Mouse (Mus musculus): ENCODE data around the gene Tfam.

The Tfam gene

DNA sequence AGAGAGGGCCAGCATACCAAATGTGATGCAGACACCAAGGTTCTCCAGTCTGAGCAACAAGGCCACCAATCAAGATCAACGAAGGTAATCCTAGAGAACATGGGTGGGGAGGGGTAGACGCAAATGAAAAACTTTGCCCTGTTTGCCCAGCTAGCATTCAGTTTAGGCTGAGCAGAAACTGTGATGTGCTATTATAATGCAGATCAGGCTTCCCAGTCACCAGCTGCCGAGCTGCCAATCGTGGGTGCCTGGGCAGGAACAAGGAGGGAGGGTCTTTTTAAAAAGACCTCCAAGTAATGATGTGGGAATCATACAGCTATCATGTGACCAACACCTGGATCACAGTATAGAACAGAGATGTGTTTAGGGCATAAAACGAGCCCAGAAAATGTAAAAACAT is 15.0 kb downstream of the Tfam start:
- no peak for DNase-seq (ENCODE audit: low spot score)

DNA sequence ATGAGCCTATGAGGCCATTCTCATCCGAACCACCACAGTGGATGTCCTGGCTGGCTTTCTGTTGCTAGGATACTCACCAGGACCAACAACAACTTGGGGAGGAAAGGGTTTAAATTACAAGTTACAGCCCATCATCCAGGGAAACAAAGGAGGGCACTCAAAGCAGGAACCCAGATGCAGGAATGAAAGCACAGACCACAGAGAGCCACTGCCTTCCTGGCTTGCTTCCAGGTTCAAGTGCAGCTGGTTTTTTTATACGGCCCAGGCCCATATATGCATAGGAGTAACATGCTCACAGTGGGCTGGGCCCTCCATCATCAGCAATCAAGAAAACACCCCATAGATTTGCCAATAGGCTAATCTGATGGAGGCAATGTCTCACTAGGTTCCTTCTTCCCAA is 15.4 kb downstream of the Tfam start:
- DNase-seq (ENCODE audit: low spot score), result no peak

DNA sequence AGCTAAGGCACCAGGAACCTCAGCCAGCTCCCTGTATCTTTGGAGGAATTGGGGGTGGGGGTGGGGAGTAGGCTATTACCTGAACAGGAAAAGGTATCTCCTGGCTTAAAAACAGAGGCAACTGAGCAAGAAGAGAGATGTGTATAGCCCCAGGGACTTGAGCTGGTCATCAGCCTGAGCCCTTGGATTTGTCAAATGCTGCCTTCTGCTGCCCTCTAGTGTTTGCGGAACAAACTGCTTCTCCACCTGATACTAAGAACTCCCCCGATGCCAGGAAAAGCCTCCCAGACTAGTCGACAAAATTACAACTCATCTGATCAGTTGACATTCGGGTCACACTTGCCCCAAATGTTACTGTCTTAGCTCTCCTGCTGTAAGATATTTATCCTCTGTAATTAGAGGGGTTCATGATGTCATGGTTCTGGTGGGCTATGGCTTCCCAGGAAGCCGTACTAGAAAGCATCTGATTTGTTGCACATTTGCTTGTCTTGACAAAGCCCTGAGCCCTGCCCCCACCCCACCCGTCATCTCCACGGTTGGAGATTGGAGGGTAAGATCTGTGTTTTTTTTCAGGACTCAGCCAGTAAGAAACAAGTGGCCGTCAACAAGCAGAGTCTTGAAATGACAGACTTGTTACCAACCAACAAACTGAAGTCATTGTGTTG is 19.7 kb downstream of the Tfam start:
- peak; percentile 84 for DNase-seq (ENCODE audit: low spot score)

DNA sequence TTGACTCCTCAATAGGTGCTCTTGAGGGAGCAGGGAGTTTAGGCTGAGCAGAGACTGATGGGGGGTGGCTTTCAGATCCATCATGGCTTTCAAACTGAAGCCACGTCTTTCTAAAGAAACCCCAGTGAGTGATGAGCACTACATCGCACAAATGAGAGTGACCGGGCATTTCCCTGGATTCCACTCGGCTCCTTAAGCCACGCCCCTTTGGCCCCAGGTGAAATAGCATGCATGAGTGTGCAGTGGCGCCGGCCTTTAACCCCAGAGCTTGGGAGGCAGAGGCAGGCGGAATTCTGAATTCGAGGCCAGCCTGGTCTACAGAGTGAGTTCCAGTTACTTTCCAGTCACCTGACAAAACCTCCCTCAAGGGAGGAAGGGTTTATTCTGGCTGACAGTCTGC is 22.1 kb downstream of the Tfam start:
- no peak for DNase-seq (ENCODE audit: low spot score)

DNA sequence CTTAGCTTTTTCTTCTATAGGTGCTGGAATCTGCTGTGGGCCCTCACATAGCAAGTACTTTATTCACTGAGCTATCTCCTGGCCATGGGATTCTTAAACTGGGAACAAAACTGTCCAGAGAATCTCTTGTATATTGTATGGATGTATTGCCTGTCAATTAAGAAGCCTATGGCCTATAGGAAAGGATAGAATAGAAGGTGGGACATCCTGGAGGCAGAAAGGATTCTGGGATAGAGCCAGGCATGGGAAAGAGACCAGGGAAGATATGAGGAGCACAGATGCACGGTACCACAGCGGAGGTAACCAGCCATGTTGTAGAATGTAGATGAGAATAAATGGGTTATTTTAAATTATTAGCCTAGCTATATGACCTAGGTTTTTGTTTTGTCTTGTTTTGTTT is 36.6 kb downstream of the Tfam start:
- DNase-seq (ENCODE audit: low spot score), result no peak

DNA sequence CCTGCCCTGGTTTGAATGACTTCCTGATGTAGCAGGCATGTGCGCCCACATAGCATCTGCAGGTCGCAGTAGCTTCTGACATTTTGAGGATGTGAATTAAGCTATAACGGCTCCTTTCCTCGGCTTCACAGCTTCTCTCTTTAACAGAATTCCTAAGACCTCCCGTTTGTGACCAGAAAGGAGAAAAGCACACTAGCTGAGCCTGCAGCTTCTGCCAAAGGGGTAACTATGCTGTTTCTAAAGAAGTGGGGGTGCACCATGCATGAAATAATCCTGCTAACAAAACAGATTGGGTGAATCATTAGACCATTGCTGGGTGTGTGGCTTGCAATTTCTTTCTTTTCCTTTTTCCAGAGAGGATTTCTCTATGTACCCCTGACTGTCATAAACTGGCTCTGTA is 37.1 kb downstream of the Tfam start:
- no peak for DNase-seq (ENCODE audit: low spot score)

DNA sequence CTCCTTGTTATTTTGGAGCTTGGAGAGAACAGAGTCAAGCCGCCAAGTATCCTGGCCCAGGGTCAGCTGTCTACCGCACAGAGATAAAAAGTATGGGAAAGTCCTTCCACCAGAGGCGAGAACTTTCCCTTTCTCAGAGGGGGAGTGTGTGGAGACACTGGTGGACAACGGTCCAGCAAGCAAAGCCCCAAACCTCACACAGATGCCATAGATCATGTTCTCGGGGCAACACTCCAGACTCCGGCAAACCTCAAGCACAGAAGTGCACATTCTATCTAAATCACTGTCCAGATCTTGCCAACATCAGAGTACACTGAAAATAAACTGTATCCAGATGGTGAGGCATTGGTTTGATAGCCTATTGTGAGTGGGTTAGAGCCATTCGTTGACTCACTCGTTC is 39.4 kb downstream of the Tfam start:
- DNase-seq (ENCODE audit: low spot score), result peak; percentile 18

DNA sequence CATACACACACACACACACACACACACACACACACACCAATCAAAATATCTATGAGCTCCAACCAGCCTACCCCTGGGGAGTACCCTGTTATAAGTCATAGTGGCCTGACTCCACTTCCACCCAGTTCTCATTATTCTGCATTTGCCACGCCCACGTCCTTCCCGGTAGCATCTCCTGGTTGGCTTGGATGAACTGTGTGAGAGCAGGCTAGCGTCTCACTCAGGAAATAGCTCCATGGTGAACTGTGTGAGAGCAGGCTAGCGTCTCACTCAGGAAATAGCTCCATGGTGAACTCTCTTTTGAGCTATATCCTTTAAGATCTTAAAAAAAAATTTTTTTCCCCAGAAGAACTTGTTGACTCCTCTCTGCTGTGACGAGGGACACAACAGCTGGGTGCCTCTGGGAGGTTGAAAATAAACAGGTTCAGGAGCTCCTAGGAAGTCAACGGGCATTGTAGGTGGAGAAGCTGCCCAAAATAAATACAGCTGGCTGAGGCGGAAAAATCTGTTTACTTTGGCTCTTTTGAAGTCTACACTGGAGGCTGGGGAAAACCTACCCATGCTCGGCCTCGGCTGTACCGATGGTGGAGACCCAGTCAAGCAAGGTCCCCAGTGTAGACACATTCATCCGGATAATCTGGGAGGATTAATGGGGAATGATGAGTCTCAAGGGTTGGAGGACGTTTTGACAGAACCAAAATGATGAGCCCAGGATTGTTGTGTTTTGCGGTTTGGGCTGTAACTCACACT is 40.9 kb downstream of the Tfam start:
- no peak for DNase-seq (ENCODE audit: low spot score)

DNA sequence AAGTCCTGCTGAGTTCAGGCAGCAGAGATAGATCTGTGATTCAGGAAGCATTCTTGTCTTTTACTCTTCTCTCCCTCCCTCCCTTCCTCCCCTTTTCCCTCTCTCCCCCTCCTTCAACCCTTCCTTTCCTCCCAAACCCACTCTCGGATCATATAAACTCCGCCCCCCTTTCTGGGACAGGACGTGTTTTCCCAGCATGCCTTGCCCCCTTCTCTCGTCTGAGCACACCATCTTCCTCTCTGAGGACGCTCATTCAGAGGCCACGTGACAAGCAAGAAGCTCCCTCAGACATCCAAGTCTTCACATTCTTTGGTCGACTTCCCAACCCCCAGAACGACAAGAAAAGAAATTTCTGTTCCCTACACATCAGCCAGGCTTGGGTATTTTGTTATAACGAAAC is 42.6 kb downstream of the Tfam start:
- no peak for DNase-seq (ENCODE audit: low spot score)

DNA sequence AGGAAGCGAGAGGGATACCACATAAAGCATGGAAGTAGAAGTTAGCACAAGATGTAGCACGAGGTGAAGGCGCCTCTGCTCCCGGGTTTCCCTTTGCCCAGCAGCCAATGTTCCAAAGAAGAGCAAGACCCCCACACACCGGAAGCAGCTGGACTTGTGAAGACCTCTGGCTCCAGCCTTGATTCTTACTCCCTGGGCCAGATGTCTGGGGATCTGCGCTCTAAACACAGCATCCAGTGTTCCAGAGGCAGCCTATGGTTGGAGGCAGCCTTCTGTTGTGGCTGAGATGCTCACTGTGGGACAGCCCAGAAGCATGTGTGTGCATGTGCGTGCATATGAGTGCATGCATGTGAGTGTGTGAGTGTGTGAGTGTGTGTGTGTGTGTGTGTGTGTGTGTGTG is 43.4 kb downstream of the Tfam start:
- DNase-seq (ENCODE audit: low spot score), result peak; percentile 8

DNA sequence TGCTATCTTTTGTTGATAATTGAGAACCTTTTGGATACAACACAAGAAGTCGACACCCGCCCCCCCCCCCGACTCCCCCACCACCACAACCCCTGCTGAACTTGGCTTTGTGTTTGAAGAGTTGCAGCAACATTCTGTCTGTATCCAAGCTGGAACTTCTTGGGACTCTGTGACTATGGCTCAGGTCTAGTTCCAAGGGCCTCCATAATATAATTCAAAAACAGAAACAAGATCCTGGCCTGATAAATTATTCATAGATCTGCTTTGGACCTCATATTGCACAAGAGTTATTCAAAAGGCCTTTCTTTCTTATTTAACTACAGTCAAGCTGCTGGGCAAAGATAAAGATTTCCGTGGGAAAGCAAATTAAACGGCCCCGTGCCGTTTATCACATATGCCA is 44.8 kb downstream of the Tfam start:
- DNase-seq (ENCODE audit: low spot score), result no peak

DNA sequence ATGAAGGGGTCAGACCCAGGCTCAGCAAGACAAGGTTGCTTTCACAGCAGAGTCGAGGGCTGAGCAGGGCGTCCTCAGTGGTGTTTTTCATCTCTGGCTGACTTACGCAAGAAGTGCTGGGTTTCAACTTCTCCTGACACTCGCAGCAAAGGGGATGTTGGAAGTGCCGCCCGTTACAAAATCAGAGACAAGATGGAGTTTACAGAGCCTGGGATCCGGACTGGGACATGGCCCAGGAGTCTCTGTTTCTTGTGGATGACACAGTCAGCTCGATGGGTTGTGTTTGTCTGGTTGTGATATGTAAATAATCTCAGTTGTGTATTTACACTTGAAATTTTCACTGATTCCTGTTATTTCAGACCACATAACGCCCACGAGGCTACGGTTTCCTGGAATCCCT is 45.2 kb downstream of the Tfam start:
- no peak for DNase-seq (ENCODE audit: low spot score)

DNA sequence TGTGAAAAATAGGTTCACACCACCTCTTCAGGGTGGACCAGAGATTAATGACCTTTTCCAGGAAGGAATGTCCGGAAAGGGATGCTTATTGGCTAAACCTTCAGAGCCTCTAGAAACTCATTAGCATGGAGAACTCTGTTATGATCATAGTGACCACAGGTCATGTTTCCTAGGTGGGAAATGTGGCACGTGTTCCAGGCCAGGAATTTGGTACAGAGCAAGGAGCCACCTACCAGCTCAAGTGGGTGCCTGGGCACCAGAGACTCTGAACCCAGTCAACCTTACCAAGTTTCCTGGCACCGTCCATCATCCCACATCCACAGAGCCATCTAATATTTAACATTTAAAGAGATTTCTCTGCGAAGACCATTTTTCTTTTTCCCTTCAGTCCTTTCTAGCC is 49.4 kb downstream of the Tfam start:
- DNase-seq (ENCODE audit: low spot score), result no peak

DNA sequence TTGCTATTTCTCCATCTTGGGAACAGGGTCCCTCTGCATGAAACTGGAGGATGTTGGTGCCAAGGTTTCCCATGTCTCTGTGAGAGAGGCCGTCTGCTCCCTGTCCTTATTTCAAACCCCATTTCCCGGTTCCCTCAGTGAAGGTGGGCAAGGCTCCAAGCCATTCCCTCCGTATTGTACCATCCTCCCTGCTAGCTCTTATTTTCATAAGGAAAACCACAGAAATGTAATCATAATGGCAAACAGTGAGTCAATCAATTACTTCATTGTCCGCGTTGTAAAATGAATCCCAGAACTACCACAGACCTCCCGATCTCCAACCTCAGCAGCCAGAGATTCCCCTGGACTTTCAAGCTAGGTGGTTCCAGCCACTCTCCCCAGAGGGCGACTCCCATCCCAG is 53.0 kb downstream of the Tfam start:
- DNase-seq (ENCODE audit: low spot score), result no peak

DNA sequence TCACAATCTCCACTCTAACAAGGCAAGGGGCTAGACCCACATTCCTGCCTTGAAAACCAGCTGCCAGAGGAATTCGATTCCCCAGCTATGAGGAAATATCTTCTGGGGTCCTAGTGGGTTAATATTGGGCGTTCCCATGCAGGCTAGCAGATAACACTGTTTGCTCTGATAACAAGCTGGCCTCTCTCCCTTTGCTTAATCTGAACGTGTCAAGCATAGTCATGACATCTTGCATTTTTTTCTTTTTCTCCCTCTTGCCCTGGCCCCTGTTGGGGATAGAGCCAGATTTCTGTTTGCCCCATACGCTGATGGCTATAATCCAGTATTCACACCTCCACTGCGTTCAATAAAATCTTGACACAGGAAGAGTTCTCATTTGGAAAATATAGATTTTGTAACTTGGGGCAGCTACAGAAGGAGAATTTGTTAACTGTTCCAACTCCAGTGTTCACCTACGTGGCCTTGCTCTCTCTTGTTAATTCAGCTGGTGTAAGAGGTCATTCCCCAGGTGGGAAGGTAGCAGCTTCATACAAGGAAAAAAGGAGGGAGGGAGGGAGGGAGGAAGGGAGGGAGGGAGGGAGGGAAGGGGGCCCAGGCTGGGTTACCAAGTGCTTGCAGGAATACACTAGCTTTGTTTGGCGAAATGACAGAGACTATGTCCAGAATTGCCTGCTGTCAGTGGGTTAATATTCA is 54.6 kb downstream of the Tfam start:
- no peak for DNase-seq (ENCODE audit: low spot score)

DNA sequence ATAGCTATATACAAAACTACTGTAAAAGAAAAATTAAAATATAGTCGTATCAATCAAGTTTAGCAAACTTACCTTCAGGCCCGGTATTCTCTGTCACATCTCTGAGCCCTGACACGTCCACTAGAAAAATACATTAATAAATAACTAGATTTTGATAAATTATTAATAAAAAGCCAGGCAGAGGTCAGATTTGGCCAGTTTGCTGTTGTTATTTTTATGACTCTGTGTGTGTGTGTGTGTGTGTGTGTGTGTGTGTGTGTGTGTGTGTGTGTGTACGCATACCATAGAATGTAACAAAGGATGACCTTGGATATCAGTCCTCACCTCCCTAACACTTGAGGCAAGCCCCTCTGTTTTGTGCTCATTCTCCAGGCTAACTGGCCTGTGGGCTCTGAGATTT is 56.1 kb downstream of the Tfam start:
- no peak for DNase-seq (ENCODE audit: low spot score)

DNA sequence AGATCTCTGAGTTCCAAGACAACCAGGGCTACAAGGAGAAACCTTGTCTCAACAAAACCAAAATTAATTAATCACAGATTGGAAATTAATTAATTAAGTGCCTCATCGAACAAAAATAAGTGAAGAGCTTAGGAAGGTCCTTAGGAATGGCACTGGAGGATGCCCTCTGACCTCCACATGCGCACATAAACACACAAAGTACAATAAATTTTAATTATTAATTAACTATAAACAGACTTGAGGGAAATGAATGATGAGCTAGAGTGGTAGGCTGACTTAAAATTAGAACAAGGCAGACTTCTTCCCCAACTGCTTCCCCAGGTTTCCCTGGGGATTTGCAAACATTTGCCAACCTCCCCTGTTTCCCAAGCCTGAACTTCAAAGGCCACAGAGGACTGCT is 57.0 kb downstream of the Tfam start:
- DNase-seq (ENCODE audit: low spot score), result no peak

DNA sequence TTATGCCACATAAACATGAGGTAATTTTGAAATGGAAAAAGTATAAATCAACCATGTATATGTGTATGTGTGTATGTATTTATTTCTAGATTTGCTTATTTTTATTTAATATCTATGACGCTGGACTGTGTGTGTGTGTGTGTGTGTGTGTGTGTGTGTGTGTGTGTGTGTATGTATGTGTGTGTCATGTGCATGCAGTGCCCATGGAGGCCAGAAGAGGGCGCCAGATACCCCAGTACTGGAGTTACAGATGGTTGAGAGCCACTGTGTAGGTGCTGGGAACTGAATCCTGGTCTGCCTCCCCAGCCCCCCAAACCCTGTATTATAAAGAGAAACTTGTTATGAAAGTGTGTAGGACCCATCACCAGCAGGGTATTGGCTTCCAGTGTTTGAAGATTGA is 58.0 kb downstream of the Tfam start:
- no peak for DNase-seq (ENCODE audit: low spot score)

DNA sequence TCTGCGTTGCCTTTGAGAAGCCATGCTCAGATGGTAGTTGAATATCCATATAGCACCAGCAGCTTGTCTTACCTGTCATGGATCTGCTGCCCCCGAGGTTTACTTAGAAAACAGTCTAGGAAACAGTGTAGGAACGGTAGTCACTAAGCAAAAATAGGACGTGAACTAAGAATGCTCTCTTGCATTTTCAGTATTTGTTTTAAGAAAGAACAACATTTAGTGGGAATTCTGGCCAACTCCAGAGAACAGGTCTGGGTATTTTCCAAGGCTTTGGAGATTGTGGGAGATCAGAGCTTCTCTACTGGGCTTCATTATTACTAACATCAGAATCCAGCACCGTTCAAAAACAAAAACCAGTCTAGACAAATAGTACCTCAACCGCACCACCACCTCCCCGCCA is 60.9 kb downstream of the Tfam start:
- no peak for DNase-seq (ENCODE audit: low spot score)

DNA sequence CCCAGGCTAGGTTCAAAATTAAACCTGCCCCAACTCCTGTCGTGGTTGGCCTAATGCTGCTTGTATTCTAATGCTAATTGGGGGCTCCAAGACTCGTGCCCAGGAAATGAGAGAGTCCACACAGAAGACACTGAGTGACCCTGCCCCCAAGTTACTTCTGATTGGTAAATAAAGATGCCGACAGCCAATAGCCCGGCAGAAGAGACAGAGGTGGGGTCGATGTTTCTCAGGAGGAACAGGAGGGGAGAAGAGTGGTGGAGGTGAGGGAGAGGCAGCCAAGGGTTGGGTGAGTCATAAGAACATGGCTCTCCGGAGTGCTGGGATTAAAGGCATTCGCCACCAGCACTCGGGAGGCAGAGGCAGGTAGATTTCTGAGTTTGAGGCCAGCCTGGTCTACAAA is 61.7 kb downstream of the Tfam start:
- DNase-seq (ENCODE audit: low spot score), result no peak
